Mouse (Mus musculus) MN1 (cell line): ENCODE data around the gene Slain1.

Source experiments
- DNase-seq: peaks from one replicate; pipeline ENCODE4 v3.0.0-alpha.2; 2016; ENCODE audit warnings: low spot score

Slain1 gene

GRCm38 (mm10) chr14:103666347-103666954 lies 16.4 kb downstream of the Slain1 start:
- DNase-seq = no peak

DNA sequence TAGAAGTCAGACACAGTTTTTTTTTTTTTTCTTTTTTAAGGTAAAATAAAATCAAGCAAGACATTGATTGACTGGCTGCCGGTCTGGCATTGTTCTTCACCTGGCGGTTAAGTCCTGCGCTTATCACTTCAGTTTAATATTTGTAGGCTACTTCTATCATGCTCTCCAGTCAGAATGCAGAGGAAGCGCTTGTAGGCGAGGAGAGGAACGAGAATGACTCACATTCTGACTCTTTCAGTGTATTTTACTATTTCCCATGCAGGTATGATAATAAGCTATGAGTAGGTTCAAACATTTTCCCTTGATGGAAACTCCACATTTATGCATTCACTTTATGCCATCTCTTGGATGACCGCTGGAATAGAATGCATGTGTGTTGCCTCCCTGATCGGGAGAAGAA lies 17.0 kb downstream of the Slain1 start:
- no peak for DNase-seq

DNA sequence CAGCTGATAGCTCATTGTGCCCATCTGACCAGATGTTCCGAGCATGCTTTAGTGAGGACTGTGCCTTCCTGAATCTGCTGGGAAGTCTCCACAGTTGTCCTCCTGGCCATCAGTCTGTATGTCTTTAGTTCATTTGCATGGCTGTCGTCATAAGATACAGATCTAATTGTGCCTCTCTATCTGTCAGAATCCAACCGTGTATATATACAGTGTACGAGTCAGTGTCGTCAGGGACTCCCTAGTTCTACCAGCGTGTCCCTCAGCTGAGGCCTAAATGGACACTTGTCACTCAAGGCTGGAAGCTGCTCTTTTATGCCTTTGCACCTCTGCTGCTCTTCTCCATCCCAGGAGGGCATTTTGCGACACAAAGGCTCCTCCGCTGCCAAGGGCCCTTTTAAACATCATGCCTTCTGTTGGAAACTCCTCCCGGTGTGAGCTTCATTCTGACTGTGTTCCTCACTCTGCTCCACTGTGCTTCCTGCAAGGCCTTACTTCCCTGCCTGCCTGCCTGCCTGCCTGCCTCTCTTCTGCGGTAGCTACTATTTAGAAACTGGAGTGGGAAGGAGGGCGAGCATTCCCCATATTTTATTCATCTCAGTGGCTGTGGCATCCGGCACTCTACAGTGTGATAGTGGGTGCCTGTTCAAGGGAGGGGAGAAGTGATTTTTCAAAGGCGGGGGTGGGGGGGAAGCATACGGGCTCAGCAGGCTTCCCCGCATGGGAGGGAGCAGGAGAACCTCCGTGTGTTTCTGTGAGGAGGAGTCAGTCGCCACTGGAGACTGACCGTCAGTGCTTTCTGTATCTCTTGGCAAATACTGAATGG lies 29.6 kb downstream of the Slain1 start:
- DNase-seq = no peak

DNA sequence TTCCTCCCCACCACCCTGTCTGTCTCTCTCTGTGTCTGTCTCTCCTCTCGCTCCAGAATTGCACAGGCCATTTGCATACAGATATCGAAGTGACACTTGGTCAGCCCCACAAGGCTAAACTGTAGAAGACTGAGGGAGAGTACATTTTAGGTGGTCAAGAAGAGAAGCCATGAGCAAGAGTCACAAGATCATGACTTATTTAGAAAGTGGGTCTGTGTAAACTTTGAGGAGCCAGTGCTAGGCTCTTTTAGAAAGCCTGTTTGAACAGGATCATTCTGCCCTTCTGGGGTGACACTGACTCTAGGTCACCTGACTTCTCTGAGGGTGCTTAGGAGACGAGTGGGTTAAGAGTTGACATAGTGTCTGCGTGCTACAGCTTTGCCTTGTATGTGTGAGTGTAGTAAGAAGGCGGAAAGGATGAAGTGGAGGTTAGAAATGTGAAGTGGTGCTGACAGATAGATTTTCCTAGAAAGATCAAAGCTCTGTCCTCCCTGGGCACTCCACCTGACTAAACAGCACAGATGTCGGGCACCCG lies 30.3 kb downstream of the Slain1 start:
- no peak for DNase-seq

GRCm38 (mm10) chr14:103682633-103683390 lies 32.8 kb downstream of the Slain1 start:
- DNase-seq = no peak

GRCm38 (mm10) chr14:103686994-103687393 lies 37.0 kb downstream of the Slain1 start:
- DNase-seq = no peak

GRCm38 (mm10) chr14:103694295-103694694 lies 44.3 kb downstream of the Slain1 start:
- DNase-seq = peak; percentile 22

DNA sequence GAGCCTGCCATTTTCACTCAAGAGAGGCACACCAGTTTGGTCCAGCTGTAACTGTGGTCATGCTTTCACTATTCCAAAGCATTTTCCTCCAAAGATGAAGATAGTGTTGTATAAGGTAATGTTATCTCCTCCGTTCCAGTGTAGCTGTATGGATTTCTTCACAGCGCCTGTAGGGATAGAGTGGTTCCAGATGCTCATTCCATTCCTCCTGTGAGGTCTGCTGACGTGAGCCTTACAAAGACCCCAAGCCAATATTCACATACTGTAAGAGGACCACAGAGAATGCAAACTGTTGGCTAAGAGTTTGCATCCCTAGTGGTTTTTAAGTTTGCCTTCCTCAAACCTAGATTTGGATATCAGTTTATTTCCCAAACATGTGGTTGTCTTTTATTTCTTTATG lies 45.6 kb downstream of the Slain1 start:
- DNase-seq = no peak

GRCm38 (mm10) chr14:103697101-103697500 lies 47.1 kb downstream of the Slain1 start:
- no peak for DNase-seq

DNA sequence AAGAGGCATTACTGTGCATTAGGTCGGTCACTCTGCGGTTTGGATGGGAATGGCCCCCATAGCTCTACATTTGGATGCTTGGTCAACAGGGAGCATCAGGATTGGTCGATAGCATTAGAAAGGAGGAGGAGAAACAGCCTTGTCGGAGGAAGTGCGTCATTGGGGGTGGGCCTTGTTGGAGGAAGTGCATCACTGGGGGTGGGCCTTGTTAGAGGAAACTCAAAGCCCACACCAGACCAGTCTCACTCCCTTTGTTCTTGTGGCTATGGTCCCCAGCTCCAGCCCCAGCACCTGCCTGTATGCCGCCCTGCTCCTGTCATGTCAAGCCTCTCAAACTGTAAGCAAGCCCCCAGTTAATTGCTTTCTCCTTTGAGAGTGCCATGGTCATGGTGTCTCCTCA lies 49.3 kb downstream of the Slain1 start:
- DNase-seq = no peak

DNA sequence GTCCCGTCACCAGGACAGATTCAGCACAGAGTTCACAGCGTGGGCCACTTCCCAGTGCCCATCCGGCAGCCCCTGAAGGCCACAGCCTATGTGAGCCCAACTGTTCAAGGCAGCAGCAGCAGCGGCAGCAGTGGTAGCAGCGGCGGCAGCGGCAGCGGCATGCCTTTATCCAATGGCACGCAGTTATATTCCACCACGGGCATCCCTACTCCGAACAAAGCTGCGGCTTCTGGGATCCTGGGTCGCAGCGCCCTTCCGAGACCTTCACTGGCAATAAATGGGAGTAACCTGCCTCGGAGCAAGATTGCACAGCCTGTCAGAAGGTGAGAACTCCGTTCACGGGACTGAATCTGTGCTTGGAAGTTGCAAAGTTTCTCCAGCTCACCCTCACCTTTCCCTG lies 52.5 kb downstream of the Slain1 start:
- no peak for DNase-seq

GRCm38 (mm10) chr14:103704771-103705170 lies 54.7 kb downstream of the Slain1 start:
- DNase-seq = no peak

DNA sequence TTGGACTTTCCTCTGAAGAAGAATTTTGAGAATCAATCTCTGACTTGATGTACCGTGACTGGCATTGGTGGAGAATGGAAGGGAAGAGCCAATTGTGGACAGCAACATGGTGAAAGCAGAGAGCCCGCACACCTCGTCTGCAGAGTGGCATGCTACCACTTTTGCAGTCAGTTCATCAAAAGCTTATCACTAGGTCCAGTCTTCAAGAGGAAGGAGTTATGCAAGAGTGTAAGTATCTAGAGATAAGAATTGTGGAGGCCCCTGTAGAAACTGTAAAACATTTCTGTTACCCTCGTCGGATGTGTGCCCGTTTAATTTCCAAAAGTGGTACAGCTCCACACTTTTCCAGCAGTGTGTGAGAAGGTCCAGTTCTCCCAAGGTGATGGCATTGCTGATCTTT lies 56.3 kb downstream of the Slain1 start:
- DNase-seq = no peak

DNA sequence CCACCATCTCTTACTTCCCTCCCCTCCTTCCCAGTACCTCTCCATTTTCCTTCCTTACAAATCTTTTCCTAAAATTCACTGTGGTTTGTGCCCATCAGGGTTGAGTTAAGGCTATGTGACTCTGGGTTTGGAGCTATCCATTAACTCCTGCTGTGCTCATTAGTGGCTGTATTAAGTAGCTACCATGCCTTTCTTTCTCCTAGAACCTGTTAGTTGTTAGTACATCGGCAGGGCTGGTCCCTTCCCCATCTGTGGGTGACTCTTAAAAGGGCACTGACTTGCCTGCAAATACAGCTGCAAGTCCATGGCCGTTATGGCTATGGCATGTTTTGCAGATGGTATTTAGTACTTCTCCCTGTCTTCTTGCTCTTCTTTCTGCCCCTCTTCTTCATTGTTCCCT lies 58.6 kb downstream of the Slain1 start:
- DNase-seq = no peak

DNA sequence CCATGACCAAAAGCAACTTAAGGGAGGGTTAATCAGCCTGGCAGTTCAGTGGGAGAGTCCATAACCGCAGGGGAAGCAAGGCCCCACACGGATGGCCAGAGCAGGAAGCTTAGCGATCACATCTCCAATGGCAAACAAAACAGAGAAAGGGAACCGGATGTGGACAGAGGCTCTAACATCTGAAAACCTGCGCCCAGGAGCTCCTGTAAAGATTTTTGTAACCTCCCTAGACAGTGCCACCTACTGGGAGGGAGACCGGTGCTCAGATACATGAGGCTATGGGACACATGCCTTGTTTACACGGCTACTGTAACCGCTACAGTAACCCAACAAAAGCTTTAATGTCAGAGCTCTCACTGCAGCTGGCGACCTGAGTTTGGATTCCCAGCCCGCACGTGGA lies 59.2 kb downstream of the Slain1 start:
- no peak for DNase-seq

GRCm38 (mm10) chr14:103712986-103713385 lies 63.0 kb downstream of the Slain1 start:
- DNase-seq = no peak

DNA sequence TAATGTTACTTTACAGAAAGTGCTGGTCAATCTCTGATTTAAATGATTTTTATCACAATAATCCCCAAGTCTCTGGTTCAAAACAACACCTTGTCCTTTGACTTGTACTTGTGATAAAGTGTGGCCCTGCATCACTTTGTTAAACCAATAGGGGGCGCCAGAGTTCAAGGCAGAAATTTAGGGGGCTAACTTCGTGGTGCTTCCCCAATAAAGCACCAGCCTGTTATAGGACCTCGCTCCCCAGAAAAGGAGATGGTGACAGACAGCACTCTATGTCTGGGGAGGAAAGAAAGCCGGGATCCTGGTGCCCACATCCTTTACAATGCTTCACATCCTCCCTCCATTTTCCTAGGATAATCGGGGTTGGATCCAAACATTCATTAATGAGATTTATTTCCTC lies 67.5 kb downstream of the Slain1 start:
- DNase-seq = no peak

- no peak for DNase-seq
Measured at GRCm38 (mm10) chr14:103717979-103718378, 68.0 kb downstream of the Slain1 start.

DNA sequence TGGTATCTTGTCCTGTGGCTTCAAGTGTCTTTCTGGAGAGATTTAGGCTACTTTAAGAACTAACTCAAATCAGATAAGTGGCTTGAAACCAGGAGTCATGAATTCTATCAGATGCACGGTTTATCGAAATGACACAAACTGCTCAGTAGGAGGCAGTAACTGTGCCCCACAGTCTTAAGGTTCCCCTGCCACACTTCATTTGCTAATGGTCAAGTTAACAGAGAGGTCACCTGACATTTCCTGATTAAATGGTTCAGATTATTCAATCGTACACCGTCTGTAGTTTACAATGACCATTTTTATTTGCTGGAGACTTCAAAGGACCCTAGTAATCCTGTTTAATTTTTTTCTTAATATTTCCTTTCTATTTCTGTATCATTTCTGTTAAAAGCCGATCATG lies 68.4 kb downstream of the Slain1 start:
- DNase-seq = no peak

DNA sequence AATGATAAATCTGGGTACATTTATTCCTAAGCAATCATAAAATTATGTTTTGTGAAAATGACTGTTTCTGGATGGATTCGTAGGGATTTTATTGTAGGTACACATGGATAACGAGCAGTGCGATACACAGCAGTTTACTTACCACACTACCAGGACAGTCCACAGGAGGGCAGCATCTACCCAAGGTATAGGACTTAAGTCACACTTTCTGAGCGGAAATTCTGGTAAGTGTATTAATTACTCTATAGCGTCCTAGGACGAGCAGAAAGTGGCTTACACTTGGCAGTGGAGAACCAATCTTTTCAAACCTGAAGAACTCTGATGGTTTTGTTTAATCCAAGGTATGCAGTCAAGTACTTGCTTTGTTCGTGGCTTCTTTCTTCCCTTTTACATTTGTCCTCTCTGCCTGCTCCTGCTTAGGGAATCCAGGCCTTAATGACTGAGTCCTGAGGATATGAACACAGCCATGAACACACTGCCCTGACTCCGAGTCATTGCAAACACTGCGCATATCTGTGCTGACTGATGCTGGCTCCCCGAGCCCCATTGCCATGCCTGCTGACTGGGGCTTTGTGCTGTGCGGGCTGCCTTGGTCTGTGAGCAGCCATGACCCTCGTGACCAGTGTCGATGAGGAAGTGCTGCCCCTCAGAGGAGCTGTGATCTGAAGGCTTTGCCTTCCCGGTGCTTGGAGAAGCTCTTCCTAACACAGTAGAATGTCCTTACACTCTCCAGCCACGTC lies 69.0 kb downstream of the Slain1 start:
- peak; percentile 76 for DNase-seq

DNA sequence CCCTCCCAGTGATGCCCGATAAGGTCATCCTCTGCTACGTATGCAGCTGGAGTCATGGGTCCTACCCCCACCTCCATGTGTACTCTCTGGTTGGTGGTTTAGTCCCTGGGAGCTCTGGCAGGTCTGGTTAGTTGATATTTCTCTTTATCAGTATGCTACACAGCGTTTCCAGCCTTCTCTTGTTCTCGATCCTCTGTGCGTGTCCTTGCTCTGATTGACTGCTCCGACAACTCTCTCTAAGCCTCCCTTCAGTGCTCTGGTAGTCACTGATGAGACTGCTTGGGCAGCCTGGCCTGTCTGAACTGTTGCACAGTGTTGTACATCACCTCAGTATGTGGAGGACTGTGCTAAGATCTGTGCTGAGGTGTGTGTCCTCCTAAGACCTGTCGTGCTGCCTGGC lies 70.1 kb downstream of the Slain1 start:
- no peak for DNase-seq
